Mouse (Mus musculus) liver, adult 2 months (tissue): Measurements from ENCODE around the gene Fbxw17.

Experiments
- CTCF ChIP-seq: fragments of 200-500 bp; IDR thresholded peaks from 2 replicates; pipeline ENCODE4 v1.5.1; 2011; ENCODE audit warnings: low read depth, low read length, control low read depth
- POLR2A ChIP-seq: fragments of 200-500 bp; IDR thresholded peaks from 2 replicates; pipeline ENCODE4 v1.6.1; 2011; ENCODE audit warnings: low read length, control low read depth; ENCODE audit not compliant: insufficient read depth; ENCODE audit errors: extremely low read depth

DNA sequence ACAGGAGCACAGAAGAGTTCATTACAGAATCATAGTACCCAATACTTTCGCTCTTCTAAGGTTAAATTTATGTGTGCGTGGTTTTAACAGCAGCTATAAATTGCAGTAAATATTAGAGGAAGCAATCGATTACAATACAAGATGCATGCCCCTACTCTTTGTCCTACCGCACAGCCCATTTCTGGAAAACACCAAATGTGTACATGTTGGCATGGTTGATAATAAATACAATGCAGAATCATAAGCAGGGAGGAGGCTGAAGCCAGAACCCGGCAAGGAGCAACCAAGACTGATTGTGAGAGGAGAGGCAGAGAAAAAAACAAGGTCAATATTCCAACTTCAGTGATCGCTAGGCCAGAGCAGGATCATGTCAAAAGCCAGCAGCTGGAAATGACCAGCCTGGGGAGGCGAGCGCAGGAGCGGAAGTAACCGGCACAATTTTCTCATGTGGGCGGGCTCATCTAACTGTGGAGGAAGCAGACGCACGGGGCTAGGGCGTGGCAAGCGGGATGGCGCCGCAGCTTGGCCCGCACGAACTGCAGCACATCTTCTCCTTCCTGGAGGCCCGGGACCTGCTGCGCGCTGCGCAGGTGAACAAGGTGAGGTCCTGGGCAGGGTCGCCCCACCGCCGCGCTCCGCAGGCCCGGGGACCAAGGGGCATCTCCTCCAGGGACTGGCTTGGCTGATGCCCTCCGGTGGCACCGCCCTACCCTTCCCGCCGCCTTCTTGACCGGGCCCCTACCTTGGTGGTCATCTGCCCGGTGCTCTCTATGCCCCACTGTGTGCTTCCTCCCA is at the start of gene Fbxw17:
- TF ChIP-seq CTCF (no peak), POLR2A (0 out of 2 replicates have a peak, but pooled peaks have one; percentile 22)
